Mouse (Mus musculus) ovary, postnatal 10 days (tissue): Measurements from ENCODE around the gene Cytl1.

Experiments used
- DNase-seq: peaks from one replicate; pipeline ENCODE4 v3.0.0; 2022; ENCODE audit warnings: low spot score

The Cytl1 gene

DNA sequence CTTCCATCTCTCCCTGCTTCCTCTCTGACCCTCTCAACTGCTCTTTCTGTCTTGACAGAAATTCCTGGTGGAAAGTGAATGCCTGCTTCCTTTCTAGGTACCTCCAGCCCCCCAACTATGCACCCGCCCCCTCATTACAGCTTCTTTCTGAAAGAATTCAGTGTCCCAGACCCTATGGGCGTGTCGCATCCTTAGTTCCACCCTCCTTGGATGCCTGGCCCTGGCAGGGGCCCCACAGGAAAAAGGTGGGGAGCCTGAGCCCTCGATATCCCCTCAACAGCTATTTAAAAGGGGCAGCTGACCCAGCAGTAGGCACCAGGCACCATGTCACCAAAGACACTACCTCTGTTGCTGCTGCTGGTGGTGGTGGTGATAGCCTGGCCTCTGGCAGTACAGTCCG lies at the start of gene Cytl1:
Cytl1 (plus strand) TSS at position 296 of the 400 bp plus-strand sequence.
- DNase-seq = no peak

DNA sequence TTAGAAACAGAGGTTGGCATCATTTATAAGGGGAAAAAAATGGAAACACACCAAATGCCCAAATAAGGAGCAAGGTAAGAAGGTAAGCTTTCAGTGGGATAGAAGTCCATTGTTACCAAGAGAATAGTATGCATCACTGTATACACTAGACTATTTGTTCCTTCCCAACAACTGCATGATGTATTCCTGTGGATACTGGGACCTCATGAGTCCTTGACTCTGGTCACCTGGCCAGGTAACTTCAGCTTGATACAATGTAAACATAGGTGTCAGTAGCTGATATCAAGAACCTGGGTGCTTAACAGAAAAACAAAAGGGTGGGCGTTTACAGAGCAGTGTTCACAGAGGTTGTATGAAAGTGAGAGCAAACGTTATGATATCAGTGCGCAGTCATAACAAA lies 42.6 kb upstream of the Cytl1 start:
- DNase-seq = no peak

DNA sequence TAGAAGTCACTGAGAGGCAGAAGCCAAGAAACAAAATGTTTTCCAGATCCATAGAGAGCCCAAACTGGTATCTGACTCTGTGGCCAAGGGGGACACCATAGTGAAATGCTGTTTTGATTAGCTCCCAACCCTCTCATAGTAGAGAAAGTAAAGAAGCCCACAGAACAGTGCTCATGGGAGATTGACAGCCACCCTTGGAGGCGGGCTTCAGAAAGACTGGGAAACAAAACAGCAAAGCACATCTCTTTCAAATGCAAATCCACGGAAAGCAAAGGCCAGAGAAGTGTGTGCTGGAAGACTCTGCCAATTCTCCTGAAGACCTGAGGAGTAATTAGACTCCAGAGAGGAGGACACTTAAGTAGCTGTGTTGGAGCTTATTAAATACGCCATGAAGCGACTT lies 39.5 kb upstream of the Cytl1 start:
- no peak for DNase-seq

DNA sequence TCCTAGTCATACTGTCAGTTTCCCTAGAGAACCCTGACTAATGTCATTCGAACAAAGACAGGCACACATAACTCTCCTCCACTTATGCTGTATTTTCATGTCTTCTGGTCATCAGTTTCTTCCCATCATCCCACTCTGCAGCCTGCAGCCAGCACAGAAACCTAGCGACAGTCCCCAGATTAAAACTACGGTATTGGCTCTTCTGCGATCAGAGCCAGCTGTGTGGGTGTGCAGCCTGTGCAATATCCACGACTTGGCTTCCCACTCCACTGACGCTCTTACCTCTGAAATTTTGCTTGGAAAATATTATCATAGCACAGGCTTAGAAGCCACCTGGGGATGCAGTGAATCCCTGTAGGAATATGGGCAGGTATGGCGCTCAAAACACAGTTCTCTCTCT lies 38.0 kb upstream of the Cytl1 start:
- DNase-seq = no peak

DNA sequence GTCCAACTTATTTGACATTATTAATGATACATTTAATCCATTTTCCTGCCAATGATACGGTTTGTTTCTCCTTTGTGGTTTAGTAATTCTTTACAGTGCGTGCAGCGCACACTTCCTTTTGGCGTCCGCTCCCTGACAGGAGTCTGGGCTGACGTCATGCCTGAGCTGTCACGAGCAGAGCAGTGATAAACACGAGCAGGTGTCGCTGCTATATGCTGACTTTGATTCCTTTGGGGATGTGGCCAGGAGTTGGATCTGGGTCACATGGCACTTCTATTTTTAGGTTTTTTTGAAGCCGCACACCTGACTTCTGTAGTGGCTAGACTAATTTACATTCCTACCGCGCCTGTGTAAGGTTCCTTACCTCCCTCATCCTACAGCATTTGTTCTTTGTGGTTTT lies 35.6 kb upstream of the Cytl1 start:
- DNase-seq = no peak

DNA sequence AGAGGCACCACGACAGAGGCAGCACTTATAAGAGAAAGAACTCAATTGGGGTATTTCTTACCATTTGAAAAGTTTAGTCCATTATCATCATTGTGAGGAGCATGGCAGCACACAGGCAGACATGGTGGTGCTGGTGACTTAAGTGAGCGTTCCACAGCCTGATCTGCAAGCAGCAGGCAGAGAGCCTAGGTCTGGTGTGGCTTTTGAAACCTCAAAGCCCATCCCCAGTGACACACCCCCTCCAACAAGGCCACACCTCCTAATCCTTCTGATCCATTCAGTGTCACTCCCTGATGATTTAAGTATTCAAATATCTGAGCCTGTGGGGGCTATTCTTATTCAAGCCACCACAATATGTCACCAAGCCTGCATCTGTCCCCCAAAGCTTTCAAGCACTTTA lies 30.4 kb upstream of the Cytl1 start:
- DNase-seq = no peak

DNA sequence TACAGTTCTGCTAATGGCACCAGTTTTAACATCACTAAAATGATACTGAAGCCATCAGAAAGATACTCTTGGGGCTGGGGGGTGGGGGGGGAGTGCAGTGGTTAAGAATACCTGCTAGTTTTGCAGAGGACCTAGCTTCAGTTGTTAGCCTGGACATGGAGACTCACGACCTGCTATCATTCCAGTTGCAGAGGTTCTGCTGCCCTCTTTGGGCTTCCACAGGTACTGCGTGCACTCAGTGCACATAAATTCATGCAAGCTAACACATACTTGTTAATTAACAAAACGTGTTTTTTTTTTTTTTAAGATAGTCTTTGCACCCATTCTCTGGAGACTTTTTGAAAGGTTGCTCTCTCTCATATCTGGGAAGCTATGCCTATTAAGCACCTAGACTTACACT lies 27.2 kb upstream of the Cytl1 start:
- DNase-seq = no peak

DNA sequence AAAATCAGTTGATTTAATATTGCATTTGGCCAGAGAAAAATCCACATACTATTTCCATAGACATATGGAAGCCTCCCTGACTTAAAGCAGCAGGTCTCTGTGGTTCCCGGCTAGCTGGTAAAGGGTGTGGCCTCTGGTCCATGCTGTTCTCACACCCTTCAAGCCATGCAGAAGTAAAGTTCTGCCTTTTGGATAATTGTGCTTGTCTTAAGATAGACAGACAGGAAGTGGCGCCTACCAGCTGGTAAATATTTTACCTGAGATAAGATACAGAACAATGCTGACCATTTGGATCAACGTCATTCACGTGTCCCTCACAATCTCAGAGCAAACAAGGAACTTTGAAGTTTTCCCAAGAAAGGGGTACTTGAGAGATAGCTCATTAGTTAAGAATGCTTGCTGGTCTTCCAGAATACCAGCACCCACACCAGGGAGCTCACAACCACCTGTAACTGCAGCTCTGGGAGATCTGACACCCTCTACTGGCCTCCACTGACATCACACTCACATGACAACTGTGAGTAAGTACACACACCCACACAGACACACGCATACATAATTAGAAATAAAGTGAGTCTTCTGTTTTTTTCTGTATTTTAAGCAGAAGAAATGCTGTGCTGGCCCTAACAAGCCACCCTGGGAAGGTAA lies 25.9 kb upstream of the Cytl1 start:
- no peak for DNase-seq

DNA sequence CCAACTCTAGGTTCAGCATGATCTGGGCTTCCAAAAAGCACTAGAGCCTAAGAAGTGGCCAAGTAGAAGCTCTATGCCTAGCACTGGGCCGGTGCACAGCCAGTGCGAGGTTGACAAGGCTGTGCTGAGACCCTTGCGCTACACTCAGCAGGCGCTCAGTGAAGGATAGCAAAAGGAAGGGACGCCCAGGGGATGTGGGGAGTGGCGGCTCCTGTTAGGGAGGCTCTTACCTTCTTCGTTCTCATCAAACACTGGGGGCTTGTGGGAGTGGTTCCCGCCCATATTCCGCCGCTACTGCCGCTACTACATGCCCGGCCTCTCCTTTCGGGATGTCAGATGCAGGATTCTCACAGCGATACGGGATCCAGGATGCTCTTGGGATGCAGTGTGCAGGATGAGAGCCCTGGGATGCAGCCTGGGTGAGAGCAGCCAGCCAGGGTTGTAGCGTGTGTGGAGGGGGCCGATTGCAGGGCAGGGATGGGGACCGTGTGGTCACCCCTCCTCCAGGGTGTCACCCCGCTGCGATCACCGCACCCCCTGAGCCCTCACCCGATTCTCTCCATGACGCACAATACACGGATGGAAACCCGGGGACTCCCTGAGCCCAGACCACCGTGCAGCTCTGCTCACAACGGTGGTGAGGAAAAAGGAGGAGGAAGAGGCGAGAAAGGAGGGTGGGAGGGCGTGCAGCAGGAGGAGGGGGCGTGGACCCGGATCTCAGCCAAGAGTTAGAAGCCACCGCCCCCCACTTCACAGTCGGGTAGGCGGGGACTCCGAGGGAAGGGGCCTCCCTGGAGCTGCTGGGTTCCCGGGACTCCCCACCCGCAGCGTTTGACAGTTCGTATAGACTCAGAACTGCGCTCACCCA lies 18.6 kb upstream of the Cytl1 start, which contains the start of gene Stk32b:
Stk32b (minus strand) TSS at position 667 of the 868 bp plus-strand sequence.
- DNase-seq = no peak

DNA sequence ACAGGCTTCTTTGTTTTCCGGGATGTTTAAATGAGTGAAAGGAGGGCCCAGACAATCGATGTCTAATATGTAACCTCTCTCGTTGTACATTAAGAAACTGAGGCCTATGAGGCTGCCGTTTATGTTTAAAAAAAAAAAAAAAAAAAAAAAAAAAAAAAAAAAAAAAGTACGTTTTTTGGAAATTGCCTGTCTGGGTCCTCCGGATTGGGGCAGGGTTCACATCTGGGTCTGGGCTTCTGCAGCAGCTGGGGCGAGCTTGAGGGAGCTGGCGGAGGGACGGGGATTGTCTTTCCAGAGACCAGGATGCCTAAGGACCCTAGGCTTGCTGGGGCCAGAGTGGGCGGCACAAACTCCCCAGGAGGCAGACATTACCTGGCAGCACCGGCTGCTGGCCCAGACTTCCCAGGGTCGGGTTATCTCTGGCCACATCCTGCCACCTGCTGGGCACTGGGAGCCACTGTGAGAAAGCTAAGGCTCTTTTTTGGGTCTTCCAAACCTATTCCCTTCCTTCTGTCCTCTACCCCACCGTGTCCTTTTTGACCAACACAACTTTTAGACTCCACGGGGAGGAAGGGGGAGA lies 17.8 kb upstream of the Cytl1 start:
- DNase-seq = no peak

DNA sequence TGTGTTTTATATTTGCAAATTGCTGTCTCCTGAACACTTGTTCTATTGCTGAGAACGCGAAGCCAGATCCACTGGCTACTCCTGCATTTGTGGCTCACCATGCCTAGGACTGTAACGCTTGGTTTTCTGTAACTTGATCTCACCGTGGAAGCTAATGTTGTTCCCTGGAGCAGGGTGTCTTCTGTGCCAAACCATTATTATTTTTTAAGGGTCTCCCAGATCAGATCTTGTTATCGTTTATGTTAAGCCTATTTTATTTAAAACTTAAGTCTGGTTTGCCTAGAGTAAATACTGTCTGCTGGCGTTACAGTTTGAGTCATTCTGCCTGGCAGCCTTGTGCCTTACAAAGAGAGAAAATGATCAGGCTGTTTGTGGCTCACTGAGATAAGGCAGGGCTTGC lies 14.6 kb upstream of the Cytl1 start:
- no peak for DNase-seq

DNA sequence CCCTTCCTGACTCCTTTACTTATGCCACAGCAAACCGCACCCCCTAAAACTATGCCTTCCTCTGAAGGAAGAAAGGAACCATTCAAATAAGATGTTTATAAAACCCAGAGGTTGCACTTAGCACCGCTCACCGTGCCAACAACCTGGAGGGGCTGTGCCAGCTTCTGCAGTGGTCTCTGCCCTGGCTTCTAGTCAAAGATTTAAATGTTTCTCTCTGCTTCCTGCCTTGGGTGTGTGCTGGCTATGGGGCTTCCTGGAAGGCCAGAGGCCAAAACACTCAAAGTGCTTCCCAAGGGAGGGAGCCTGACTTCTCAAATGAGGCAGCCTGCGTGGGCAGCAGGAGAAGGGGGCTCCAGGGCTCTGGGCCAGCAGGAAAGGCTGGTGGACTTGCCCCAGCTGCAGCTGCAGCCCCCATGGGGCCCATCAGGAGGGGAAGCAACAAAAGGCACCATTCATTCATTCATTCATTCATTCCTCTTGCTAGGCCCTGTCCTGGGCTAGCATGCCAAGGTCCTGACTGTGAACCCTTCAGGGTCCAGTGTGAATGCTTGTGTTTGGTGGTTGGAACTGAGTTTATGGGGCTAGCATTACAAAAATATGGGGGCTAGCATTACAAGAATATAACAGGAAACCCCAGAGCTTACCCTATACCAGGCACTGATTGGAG lies 10.0 kb upstream of the Cytl1 start:
- no peak for DNase-seq

DNA sequence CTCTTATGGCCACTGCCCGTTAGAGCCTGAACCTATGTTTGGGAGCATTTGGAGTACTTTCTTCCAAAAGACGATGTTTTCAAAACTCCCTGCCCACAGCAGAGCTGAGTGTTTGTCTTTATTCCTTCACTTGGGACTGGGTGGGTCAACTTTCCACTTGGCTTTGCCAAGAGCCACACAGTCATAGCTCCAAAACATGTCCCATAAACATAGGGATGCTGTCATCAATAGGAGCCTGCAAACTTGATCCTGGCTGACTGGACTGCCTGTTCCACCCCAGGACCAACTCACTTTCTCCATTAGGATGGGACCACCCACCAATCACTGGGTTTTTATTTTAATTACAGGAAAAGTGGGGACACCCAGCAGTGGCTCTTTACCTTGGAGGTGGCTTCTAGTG lies 4.5 kb upstream of the Cytl1 start:
- no peak for DNase-seq

DNA sequence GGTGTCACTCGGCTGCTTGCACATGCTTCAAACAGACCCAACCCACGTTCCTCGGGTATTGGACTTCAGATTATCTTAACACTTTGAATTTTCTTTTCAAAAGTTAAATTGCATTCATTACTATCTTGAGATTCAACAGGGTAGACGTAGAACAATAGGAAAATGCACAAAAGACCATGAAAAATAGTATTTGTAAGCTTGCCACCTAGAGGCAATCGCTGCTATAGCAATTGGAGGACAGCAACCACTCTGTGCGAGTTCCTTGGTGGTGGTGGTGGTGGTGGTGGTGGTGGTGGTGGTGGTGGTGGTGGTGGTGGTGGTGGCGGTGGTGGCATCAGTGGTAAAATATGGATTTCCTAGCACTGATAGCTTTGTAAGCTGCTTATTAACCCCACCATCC lies 894 bp downstream of the Cytl1 start:
- DNase-seq = no peak

DNA sequence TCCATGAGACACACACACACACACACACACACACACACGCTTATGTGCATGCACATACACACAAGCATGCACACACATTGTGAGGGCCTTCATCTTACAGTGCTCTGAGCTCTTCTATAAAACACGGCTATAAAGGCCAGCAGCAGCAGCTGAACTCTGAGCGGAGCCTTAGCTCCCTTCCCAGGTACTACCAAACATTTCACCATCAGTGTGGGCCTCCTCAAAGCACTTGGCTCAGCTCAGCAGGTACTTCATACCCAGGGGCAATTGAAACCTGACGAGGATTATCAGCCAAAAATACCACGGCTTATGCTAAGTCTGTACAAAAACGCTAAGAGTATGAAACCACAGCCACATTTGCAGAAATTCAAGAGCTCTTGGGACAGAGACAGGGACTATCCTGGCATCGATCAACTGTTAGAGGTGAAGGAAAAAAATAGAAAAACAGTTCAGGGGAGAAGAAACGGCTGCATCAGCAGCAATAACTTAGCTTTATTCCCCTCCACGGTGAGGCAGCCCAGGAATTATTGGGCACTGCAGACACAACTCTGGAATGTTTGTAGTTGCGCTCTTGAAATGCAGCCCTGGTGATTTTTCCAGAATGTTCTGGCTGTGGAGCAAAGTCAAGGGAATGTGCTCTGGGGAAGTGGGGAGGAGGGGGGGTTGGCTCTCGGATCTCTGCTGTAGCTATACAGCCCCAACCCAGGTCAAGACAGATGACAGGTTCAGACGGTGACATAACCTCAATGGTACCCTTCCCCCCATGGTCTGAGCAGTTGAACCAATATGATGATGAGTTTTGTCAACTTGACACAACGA lies 8.8 kb downstream of the Cytl1 start:
- no peak for DNase-seq

DNA sequence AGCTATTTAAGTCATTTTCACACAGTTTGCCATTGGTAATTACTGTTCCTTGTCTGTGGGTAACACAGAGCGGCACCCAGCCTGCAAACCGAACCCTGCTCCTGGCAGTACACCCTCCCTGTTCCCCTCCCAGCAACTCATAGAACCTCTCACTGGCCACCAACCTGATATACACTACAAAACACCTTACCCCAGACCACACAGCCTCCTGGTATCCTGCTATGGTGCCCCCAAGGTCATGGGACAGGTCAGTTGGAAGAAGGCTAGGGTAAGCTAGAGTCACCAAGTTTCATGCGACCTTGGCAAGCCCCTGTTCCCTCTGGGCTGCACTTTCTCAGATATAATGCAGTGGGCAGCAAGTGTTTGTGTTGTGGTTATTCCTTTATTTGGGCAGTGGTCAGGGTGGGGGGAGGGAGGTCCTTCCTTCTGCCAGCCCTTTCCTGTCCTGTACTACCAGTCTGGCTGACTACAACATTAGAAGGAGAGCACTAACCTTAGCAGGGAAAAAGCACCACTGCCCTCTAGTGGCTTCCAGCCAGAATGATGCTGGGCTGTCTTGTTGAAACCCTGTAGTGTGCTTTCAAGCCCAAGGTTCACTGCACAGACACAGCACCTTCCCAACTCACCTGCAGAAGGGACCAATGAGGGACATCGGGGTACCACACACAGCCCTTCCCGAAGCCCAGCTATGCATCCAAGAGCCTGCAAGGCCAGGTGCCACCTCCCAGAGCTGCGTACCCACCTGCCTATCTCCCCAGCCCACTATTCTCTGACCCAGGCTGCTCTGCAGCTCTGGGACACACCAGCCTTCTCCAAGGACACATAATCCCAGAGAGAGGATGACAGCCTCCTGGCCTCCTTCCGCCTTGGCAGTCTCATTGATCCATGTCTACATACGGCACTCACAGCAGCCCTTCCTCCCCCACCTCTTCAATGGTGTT lies 17.0 kb downstream of the Cytl1 start:
- DNase-seq = peak; percentile 41

DNA sequence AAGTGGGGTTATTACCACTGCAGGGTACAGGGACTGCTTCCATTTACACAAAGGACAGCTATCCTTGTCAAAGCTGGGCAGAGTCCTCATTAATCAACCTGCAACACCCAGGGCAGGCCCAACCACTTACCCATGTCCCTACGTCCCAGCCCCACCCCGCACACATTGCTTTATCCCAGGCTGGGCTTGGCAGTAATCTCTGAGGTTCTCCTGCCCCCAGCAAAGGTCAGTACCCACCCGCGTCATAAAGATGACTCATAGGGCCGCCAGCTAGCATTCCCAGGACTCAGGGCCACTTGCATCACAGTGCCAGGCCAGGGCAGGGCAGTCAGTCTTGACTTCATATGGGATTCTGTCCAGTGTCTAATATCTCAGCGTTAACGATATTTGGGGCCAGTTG lies 18.0 kb downstream of the Cytl1 start:
- DNase-seq = no peak

DNA sequence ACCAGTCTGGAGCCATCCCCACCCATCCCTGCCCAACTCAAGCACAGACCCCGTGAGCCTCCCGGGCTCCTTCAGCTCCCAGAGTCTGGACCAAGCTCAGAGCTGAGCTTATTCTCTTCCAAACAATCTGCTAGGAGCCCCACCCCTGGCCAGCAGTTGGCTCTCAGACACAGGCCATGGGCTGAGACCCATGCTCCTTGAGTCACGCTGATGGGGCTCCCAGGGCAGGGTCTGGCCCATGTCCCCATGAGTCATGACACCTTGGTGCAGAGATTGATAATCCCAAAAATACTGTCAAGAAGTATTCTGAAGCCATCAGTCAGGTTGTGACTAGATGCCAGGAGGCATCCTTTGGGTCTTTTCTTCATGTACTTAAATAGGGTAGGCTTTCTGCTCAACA lies 26.7 kb downstream of the Cytl1 start:
- DNase-seq = no peak

DNA sequence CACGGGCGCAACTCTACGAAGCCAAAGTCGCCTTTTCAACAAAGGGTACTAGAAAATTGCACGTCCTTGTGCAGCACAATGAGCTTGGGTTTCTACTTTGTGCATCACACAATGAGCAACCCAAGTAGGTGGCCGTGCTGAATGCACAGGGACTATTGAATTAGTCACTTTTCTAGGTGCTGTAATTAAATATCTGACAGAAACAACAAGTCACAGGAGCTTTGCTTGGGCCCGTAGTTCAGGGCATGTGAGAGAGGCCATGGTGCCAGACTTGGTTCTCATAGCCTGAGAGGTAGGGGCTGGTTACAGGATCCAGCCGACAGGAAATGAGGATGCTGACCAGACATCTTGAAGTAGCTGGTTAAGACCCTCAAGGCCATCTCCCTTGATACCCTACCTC lies 30.5 kb downstream of the Cytl1 start:
- DNase-seq = no peak

DNA sequence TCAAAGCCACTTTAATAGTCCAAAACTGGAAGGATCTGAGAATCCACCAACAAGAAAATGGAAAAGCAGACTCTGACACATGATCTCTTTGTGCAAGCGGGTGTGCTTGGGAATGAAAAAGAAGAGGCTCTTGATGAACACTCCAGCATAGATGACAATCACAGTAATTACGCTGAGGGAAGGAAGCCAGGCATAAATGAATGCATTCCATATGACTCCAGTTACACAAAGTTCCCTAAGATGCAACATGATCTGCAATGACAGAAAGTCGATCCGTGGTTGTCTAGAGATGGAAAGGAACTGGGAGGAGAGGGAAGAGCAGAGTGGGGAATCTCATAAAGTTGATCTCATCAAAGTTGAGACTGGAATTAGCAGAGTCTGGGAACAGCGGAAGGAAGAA lies 31.9 kb downstream of the Cytl1 start:
- no peak for DNase-seq

DNA sequence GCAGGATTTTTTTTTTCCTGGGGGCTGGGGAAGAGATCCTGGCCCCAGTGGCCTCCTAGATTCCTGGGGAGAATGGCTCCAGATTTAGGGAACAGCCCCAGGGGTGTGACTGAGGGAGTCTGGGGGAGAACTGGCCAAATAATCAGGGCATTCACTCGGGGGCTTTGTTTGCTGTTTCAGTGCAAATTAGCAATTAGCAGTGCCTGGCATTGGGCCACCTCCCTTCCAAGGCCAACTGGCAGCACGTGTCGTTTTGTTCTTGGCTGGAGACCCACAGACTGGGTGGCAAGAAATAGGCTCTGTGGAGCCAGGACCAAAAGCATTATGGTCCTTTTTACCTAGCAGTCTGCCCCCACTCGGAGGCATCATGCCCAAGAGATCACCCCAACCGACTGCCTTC lies 33.7 kb downstream of the Cytl1 start:
- peak; percentile 21 for DNase-seq
